Mouse (Mus musculus) lung, postnatal 25 days (tissue): ENCODE data around the gene Armt1.
A peak's percentile ranks its signal among the peaks of the same experiment; 100 is the strongest.

ENCODE experiments used
- DNase-seq: peaks from one replicate; pipeline ENCODE4 v3.0.0; 2022; ENCODE audit warnings: low spot score

The Armt1 gene

GRCm38 (mm10) chr10:4435416-4435815 is 3.1 kb downstream of the Armt1 start:
- no peak for DNase-seq

GRCm38 (mm10) chr10:4456409-4456808 is 24.1 kb downstream of the Armt1 start:
- DNase-seq, result no peak

GRCm38 (mm10) chr10:4460201-4460600 is 27.9 kb downstream of the Armt1 start:
- DNase-seq, result no peak

GRCm38 (mm10) chr10:4465799-4466198 is 33.5 kb downstream of the Armt1 start:
- DNase-seq, result no peak

GRCm38 (mm10) chr10:4469406-4469805 is 37.1 kb downstream of the Armt1 start:
- no peak for DNase-seq

- peak; percentile 34 for DNase-seq
Measured at GRCm38 (mm10) chr10:4473591-4473993, 41.3 kb downstream of the Armt1 start.

- no peak for DNase-seq
Measured at GRCm38 (mm10) chr10:4475431-4475830, 43.2 kb downstream of the Armt1 start.

- no peak for DNase-seq
Measured at GRCm38 (mm10) chr10:4476604-4477003, 44.3 kb downstream of the Armt1 start.

- DNase-seq, result no peak
Measured at GRCm38 (mm10) chr10:4480929-4481328, 48.7 kb downstream of the Armt1 start.

GRCm38 (mm10) chr10:4481695-4482094 is 49.4 kb downstream of the Armt1 start:
- no peak for DNase-seq

- no peak for DNase-seq
Measured at GRCm38 (mm10) chr10:4482355-4482754, 50.1 kb downstream of the Armt1 start, which contains the start of gene Ccdc170. TSS of gene Ccdc170 (plus strand) at chr10:4482502.

- DNase-seq, result no peak
Measured at GRCm38 (mm10) chr10:4483848-4484247, 51.6 kb downstream of the Armt1 start.

GRCm38 (mm10) chr10:4484986-4485385 is 52.7 kb downstream of the Armt1 start:
- DNase-seq, result no peak

- no peak for DNase-seq
Measured at GRCm38 (mm10) chr10:4489865-4490264, 57.6 kb downstream of the Armt1 start.

GRCm38 (mm10) chr10:4491281-4491680 is 59.0 kb downstream of the Armt1 start:
- DNase-seq, result no peak

- DNase-seq, result no peak
Measured at GRCm38 (mm10) chr10:4492045-4492444, 59.8 kb downstream of the Armt1 start.

- DNase-seq, result no peak
Measured at GRCm38 (mm10) chr10:4492909-4493308, 60.6 kb downstream of the Armt1 start.

- DNase-seq, result no peak
Measured at GRCm38 (mm10) chr10:4503251-4503650, 71.0 kb downstream of the Armt1 start.
